Mouse (Mus musculus): ENCODE data around the gene Wdr44. TPM values are rescaled to one million over a fixed set of nuclear protein-coding genes. Genes with fewer than 3 reads are reported as not detected.

Gene Wdr44
- total RNA-seq, 1 experiment, result 6.7 TPM

GRCm38 (mm10) chrX:23676583-23676982 is 16.3 kb upstream of the Wdr44 start:
- no peaks in the 10 kb centered on the region for H3K36me3 ChIP-seq (ENCODE audit: control insufficient read depth, insufficient read depth, low read length, poor library complexity, severe bottlenecking)
- H3K9me3 ChIP-seq (ENCODE audit: control insufficient read depth, insufficient read depth, low read depth, low read length), result no peaks in the 10 kb centered on the region

DNA sequence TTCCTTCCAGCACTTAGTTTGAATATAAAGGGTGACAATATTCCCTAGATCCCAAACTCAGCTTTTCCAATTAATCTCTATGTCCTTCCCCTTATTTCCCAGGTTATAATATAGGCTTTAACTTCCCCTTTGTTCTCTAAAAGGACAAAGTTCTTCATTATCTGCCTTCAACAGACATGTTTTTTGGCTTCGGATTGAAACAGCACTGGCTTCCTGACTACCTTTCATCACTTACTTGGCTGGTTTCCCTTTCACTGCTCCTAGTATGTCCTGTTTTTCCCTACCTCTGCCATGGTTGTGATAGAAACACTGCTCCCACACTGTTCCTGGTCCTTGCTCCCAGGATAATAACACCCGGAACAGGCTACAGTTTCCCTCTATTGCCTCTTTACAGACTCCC is 15.3 kb upstream of the Wdr44 start:
- in situ Hi-C loops (cut with MboI; ENCODE audit: low sequenced_read_pairs in 2 of 2, unreplicated experiment in 2 of 2), result no loop called here
- no peaks in the 10 kb centered on the region for H3K36me3 ChIP-seq (ENCODE audit: control insufficient read depth, insufficient read depth, low read length, poor library complexity, severe bottlenecking)
- H3K27ac ChIP-seq (ENCODE audit: insufficient read depth, low read depth, low read length, poor library complexity, severe bottlenecking), result no peak overlapping the region
- H3K4me1 ChIP-seq (ENCODE audit: control insufficient read depth in 2 of 2, insufficient read depth in 2 of 2, low read length in 2 of 2, poor library complexity in 1 of 2), result no peaks in the 10 kb centered on the region
- H3K9ac ChIP-seq (ENCODE audit: insufficient read depth, low read depth, low read length, poor library complexity, severe bottlenecking), result no peak overlapping the region
- no peaks in the 10 kb centered on the region for H3K9me3 ChIP-seq (ENCODE audit: control insufficient read depth, insufficient read depth, low read depth, low read length)
- no peak overlapping the region for H3K4me3 ChIP-seq (ENCODE audit: insufficient read depth in 1 of 2, low read depth in 1 of 2, low read length in 2 of 2, poor library complexity in 1 of 2, severe bottlenecking in 1 of 2)
- no peak for DNase-seq (ENCODE audit: low read depth, low spot score)
- TF ChIP-seq ZNF384 (IDR thresholded peaks at IDR 0.05; ENCODE audit: low read depth, low read length) (no peak), MAFK (IDR thresholded peaks at IDR 0.05; ENCODE audit: insufficient read depth, low read depth, low read length) (no peak), CHD2 (IDR thresholded peaks at IDR 0.05; ENCODE audit: low read depth, low read length) (no peak), ZC3H11A (IDR thresholded peaks at IDR 0.05; ENCODE audit: borderline replicate concordance, low read depth, low read length) (no peak), HCFC1 (IDR thresholded peaks at IDR 0.05; ENCODE audit: borderline replicate concordance, insufficient read depth, low read length) (no peak)

More at GRCm38 (mm10) chrX:23676583-23676982, 16.3 kb upstream of the Wdr44 start:
- no peak overlapping the region for H3K27ac ChIP-seq (ENCODE audit: insufficient read depth, low read depth, low read length, poor library complexity, severe bottlenecking)
- no peaks in the 10 kb centered on the region for H3K4me1 ChIP-seq (ENCODE audit: control insufficient read depth in 2 of 2, insufficient read depth in 2 of 2, low read length in 2 of 2, poor library complexity in 1 of 2)
- DNase-seq (ENCODE audit: low read depth, low spot score), result no peak
- TF ChIP-seq ZNF384 (IDR thresholded peaks at IDR 0.05; ENCODE audit: low read depth, low read length) (no peak), CHD2 (IDR thresholded peaks at IDR 0.05; ENCODE audit: low read depth, low read length) (no peak), ZC3H11A (IDR thresholded peaks at IDR 0.05; ENCODE audit: borderline replicate concordance, low read depth, low read length) (no peak), MAFK (IDR thresholded peaks at IDR 0.05; ENCODE audit: insufficient read depth, low read depth, low read length) (no peak), HCFC1 (IDR thresholded peaks at IDR 0.05; ENCODE audit: borderline replicate concordance, insufficient read depth, low read length) (no peak)
- H3K9ac ChIP-seq (ENCODE audit: insufficient read depth, low read depth, low read length, poor library complexity, severe bottlenecking), result no peak overlapping the region
- H3K4me3 ChIP-seq (ENCODE audit: insufficient read depth in 1 of 2, low read depth in 1 of 2, low read length in 2 of 2, poor library complexity in 1 of 2, severe bottlenecking in 1 of 2), result no peak overlapping the region
- in situ Hi-C loops (cut with MboI; ENCODE audit: low sequenced_read_pairs in 2 of 2, unreplicated experiment in 2 of 2), result no loop called here

DNA sequence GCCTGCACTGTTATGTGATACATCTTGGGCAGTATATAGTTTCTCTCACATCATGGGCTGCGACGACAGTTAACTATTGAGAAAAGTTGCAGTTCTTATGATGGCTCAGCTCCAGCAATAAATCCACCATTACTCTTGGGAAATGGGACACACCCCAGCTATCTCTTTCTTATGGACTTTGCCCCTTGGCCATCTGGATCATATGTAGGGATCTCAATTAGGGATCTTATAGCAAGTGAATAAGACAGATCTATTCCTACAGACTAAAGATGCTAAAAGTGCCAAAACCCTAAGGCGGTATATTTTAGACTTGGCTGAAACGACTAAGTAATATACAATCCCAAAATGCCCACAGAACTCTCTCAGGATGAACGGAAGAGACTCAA is 522 bp upstream of the Wdr44 start:
- H3K27ac ChIP-seq (ENCODE audit: insufficient read depth, low read depth, low read length, poor library complexity, severe bottlenecking), result no peak overlapping the region
- no peak for DNase-seq (ENCODE audit: low read depth, low spot score)
- in situ Hi-C loops (cut with MboI; ENCODE audit: low sequenced_read_pairs in 2 of 2, unreplicated experiment in 2 of 2), result no loop called here
- no peaks in the 10 kb centered on the region for H3K4me1 ChIP-seq (ENCODE audit: control insufficient read depth in 2 of 2, insufficient read depth in 2 of 2, low read length in 2 of 2, poor library complexity in 1 of 2)
- H3K9me3 ChIP-seq (ENCODE audit: control insufficient read depth, insufficient read depth, low read depth, low read length), result no peaks in the 10 kb centered on the region
- peak overlapping the region; percentile 37 to 74; a peak in 3 of 4 replicates for H3K4me3 ChIP-seq (ENCODE audit: insufficient read depth in 1 of 2, low read depth in 1 of 2, low read length in 2 of 2, poor library complexity in 1 of 2, severe bottlenecking in 1 of 2)
- no peaks in the 10 kb centered on the region for H3K36me3 ChIP-seq (ENCODE audit: control insufficient read depth, insufficient read depth, low read length, poor library complexity, severe bottlenecking)
- TF ChIP-seq ZNF384 (IDR thresholded peaks at IDR 0.05; ENCODE audit: low read depth, low read length) (no peak), MAFK (IDR thresholded peaks at IDR 0.05; ENCODE audit: insufficient read depth, low read depth, low read length) (no peak), CHD2 (IDR thresholded peaks at IDR 0.05; ENCODE audit: low read depth, low read length) (no peak), HCFC1 (IDR thresholded peaks at IDR 0.05; ENCODE audit: borderline replicate concordance, insufficient read depth, low read length) (no peak), ZC3H11A (IDR thresholded peaks at IDR 0.05; ENCODE audit: borderline replicate concordance, low read depth, low read length) (no peak)
- H3K9ac ChIP-seq (ENCODE audit: insufficient read depth, low read depth, low read length, poor library complexity, severe bottlenecking), result no peak overlapping the region; the same call in 1 of the 2 replicates

DNA sequence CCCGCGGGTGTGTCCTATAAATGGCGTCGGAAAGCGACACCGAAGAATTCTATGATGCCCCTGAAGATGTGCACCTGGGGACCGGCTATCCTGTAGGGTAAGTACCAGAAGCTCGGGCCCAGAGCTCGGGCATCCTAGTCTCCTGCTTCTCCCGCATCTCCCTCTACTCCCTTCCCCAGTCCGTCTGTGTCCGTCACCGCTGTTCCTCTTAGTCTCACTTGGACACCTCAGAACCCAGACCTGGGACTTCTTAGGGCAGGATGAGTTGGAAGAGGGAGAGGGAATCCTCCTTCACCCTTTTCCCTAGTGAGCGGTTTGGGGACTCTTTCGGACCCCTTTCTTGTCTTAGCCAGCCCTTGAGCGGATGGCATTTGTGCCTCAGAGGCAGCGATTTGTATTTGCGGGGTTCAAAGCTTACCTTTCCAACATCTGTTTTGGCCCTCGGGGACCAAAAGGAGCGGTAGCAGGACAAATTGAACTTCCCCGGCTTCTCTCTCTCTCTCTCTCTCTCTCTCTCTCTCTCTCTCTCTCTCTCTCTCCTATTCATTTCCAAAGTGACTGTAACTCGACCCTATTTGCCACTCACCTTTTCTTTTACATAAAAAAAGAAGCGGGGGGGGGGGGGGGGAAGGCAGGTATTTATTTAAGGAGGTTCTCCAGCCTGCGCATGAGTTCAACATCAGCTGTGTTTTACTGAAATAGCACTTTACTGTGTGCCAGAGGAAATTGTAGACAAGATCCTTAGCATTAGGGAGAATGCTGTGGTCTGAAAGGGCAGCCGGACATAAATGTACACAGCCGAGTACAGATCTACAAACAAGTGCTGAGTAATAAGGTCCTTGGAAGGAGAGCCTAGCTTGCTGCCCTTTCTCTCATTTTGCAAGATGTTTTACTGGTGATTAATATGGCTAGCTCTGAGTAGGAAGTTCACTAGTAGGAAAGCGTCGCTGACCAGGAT is 871 bp downstream of the Wdr44 start:
- peak overlapping the region; percentile 77 for H3K27ac ChIP-seq (ENCODE audit: insufficient read depth, low read depth, low read length, poor library complexity, severe bottlenecking)
- peak overlapping the region; percentile 85 for H3K9ac ChIP-seq (ENCODE audit: insufficient read depth, low read depth, low read length, poor library complexity, severe bottlenecking)
- no peaks in the 10 kb centered on the region for H3K36me3 ChIP-seq (ENCODE audit: control insufficient read depth, insufficient read depth, low read length, poor library complexity, severe bottlenecking)
- in situ Hi-C loops (cut with MboI; ENCODE audit: low sequenced_read_pairs in 2 of 2, unreplicated experiment in 2 of 2), result no loop called here
- peak overlapping the region; percentile 79 to 93 for H3K4me3 ChIP-seq (ENCODE audit: insufficient read depth in 1 of 2, low read depth in 1 of 2, low read length in 2 of 2, poor library complexity in 1 of 2, severe bottlenecking in 1 of 2)
- H3K9me3 ChIP-seq (ENCODE audit: control insufficient read depth, insufficient read depth, low read depth, low read length), result no peaks in the 10 kb centered on the region
- TF ChIP-seq CHD2 (IDR thresholded peaks at IDR 0.05; ENCODE audit: low read depth, low read length) (no peak), HCFC1 (IDR thresholded peaks at IDR 0.05; ENCODE audit: borderline replicate concordance, insufficient read depth, low read length) (no peak), ZNF384 (IDR thresholded peaks at IDR 0.05; ENCODE audit: low read depth, low read length) (no peak), MAFK (IDR thresholded peaks at IDR 0.05; ENCODE audit: insufficient read depth, low read depth, low read length) (no peak), ZC3H11A (IDR thresholded peaks at IDR 0.05; ENCODE audit: borderline replicate concordance, low read depth, low read length) (no peak)
- H3K4me1 ChIP-seq (ENCODE audit: control insufficient read depth in 2 of 2, insufficient read depth in 2 of 2, low read length in 2 of 2, poor library complexity in 1 of 2), result no peaks in the 10 kb centered on the region
- no peak for DNase-seq (ENCODE audit: low read depth, low spot score)
